Mouse (Mus musculus): ENCODE measurements around the gene Gm4312.
"Not testable (repeated sequence)": the region's sequence is repeated elsewhere in the genome, so short reads cannot be mapped to it uniquely, and the experiment has no call there.

Gene Gm4312

GRCm38 (mm10) chr10:100382460-100382859 is at the start of gene Gm4312:
Gm4312 (minus strand) TSS chr10:100382560.
- not testable (repeated sequence) for DNase-seq

GRCm38 (mm10) chr10:100427592-100427991 is 45.2 kb upstream of the Gm4312 start:
- no peak for DNase-seq

GRCm38 (mm10) chr10:100415566-100415965 is 33.2 kb upstream of the Gm4312 start:
- no peak for DNase-seq

DNA sequence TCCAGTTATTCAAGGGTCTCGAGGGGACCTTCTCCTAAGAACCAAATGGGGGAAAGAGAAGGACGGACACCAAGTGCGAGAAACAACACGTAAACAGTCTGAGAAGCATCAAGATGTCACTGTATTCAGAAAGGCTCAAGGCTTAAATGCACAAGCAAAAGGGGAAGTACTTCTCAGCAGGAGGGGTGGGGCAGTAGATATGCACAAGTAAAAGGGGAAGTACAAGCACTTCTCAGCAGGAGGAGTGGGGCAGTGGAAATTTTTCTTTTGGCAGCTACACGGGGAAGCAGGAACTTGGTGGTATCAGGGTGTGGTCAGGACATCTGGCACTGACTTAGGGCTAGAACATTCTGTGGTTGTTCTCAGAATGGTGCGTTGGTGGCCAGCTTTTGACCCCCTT is 19.9 kb upstream of the Gm4312 start:
- DNase-seq = not testable (repeated sequence)

DNA sequence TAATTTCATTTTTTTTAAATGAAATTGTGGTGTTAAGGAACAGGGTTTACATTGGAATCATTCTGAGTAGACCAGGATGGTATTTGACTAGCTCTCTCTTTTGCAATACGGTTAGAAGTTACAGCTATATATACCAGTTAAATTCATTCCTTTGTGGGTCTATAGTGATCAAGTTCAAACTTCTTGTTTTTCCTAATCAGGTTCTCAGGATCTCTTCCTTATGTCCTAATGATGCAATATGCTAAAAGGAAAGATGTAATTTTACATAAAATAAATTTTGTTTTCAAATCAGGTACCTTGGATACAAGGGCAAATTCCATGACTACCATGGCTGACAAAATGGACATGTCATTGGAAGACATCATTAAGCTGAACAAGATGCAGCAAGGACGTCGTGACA is 21.3 kb downstream of the Gm4312 start, which contains the start of gene Gm4307:
Gm4307 (plus strand) TSS at position 301 of the 400 bp plus-strand sequence.
- not testable (repeated sequence) for DNase-seq

- DNase-seq = not testable (repeated sequence)
These were observed 25.5 kb downstream of the Gm4312 start for GRCm38 (mm10) chr10:100356841-100357240.

DNA sequence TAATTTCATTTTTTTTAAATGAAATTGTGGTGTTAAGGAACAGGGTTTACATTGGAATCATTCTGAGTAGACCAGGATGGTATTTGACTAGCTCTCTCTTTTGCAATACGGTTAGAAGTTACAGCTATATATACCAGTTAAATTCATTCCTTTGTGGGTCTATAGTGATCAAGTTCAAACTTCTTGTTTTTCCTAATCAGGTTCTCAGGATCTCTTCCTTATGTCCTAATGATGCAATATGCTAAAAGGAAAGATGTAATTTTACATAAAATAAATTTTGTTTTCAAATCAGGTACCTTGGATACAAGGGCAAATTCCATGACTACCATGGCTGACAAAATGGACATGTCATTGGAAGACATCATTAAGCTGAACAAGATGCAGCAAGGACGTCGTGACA is 31.6 kb downstream of the Gm4312 start, which contains the start of gene Gm4305:
Gm4305 (plus strand) TSS at position 301 of the 400 bp plus-strand sequence.
- not testable (repeated sequence) for DNase-seq

- DNase-seq = not testable (repeated sequence)
These were observed 36.7 kb downstream of the Gm4312 start, which contains the start of gene Gm4303 for GRCm38 (mm10) chr10:100345672-100346071. Gm4303 (plus strand) TSS chr10:100345972.

GRCm38 (mm10) chr10:100340536-100340935 is 41.8 kb downstream of the Gm4312 start, which contains the start of gene Gm4302:
Gm4302 (plus strand) TSS chr10:100340836.
- DNase-seq = not testable (repeated sequence)

DNA sequence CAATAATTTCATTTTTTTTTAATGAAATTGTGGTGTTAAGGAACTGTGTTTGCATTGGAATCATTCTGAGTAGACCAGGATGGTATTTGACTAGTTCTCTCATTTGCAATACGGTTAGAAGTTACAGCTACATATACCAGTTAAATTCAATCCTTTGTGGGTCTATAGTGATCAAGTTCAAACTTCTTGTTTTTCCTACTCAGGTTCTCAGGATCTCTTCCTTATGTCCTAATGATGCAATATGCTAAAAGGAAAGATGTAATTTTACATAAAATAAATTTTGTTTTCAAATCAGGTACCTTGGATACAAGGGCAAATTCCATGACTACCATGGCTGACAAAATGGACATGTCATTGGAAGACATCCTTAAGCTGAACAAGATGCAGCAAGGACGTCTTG is 47.0 kb downstream of the Gm4312 start, which contains the start of gene Gm4301:
Gm4301 (plus strand) TSS at position 301 of the 400 bp plus-strand sequence.
- not testable (repeated sequence) for DNase-seq
